Mouse (Mus musculus): ENCODE measurements around the gene Rhbdl2.

DNA sequence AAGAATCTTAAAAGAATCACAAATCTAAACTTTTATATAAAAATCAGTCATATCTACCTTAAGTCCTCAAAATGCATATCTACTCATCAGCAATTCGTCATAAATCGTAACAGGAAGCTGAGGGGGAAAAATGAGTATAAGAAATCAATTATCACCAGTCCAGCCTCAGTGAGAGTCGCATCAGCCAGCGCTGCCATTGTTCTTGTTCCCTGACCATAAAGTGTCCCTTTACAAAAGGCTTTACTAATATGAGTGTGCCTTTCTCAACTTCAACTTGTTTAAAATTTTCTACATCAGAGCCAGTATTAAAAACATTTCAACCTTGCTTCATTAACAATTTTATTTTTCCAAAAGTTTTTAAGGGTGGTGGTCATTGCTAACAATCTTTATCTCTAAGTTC is 69.2 kb downstream of the Rhbdl2 start:
- TF ChIP-seq CTCF (conservative IDR thresholded peaks at IDR 0.05; ENCODE audit: insufficient read depth, insufficient read length, low read depth, low read length) (no peak), POLR2A (IDR thresholded peaks at IDR 0.05; ENCODE audit: low read depth, low read length) (no peak)

All from kidney, adult 2 months (tissue).